Mouse (Mus musculus) heart, postnatal 10 days (tissue): ENCODE data around the gene Nol3. TPM values are rescaled to one million over a fixed set of nuclear protein-coding genes. Genes with fewer than 3 reads are reported as not detected.

Source experiments
- DNase-seq, 2 experiments: peaks; one replicate each; pipeline ENCODE4 v3.0.0; 2021
- intact Hi-C: fragments of 180-260 bp; cut with DNase I; formaldehyde crosslinking; loops from one replicate; pipeline ENCODE4 v1.15.1; 2025
- total RNA-seq, 2 experiments: library from RNA; stranded (reverse); gene quantifications; 2 replicates each; pipeline ENCODE4 v1.2.3; 2021

Nol3 gene
- total RNA-seq, 2 experiments from 2014 or later = 14.7 to 16.2 TPM

DNA sequence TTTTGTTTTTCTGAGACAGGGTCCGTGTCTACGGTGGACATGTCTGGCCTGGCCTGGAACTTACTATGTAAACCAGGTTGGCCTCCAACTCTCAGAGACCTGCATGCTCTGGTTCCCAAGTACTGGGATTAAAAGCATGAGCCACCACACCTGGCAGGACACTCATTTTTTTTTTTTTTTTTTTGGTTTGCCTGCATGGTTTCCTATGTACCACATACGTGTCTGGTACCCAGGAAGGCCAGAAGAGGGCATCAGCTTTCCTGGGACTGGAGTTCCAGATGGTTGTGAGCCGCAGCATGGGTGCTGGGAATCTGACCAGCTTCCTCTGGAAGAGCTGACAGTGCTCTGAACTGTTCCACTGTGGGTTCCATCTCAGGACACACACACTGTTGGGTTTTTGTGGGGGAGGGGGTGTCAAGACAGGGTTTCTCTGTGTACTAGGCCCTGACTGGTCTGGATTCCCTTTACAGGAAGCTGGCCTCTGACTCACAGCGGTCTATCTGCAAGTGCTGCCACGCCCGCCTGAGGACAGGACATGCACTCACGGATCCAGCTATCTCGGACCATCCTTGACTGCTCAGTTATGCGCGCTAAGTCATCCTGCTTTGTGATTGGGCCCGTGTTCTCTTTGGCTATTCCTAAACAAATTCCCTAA is 14.5 kb upstream of the Nol3 start:
- no peak for DNase-seq
- intact Hi-C loops = no loop called here

DNA sequence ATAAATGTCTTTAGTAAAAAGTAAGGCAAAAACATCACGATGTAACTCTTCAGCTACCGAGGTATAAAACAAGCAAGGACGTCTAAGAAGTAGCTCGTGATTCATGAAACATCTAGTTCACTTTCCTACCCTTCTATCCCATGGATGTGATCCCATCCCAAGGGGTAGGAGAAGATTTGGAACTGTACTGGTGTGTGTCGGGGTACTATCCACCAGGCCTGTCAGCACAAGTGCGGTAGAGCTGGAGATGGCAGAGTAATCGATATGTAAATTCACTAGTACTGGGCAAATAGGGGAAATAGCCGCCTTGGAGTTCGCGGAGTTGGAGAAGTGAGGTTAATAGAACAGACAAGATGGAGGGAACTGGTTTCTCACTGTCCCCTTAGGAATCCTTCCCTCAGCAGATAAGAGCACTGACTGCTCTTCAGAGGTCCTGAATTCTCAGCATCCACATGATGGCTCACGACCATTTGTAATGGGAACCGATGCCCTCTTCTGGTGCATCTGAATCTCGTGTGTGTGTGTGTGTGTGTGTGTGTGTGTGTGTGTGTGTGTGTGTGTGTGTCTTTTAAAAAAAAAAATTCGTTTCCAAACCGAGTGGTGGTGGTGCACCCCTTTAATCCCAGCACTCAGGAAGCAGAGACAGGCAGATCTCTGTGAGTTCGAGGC is 12.6 kb upstream of the Nol3 start:
- no peak for DNase-seq
- intact Hi-C loops = no loop called here

DNA sequence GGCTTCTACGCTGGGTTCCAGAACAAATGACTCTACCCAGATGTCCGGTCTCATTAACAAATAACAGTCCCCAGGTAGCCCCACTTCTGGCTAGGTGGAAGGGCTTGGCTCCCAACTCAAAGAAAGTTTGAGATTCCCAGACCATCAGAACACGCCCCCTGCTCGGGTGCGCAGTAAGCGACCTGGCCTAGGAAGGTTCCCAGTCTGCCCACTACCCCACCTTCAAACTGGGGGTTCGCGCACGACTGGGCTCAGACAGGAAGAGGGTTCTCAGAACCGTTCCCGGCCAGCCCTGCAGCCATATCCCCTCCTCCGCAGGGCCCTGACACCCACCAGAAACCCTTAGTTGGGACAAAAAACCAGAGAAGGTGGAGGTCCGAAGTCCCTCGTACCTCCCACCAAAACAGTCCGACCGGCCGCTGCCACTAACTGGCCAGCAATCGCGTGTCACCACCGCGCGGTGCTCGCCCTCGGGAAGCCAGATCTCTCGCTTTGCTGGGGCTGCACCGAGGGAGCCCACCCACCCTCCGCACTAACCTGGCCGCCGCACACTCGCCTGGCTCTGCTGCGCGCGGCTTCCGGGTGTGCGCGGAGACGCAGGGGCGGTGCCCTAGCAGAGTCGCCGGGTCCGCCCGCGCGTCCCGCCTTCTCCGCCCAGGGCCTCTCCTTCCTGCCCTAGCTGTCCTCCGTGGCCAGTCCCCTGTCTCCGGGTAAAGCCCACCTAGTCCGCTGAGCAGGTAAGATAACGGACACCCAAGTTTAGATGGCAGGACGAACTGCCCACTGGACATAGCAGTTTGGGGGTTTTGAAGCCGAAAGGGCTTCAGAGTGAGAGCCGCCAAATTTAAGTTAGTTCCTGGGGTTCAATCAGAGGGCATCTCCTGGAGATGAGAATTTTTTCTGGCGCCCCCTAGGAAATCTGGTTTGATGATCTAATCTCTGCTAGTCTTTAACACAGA is 11.6 kb upstream of the Nol3 start, which contains the start of the genes Tradd and Fbxl8:
Gene Tradd (minus strand): TSS at position 586 of the 959 bp plus-strand sequence.
Gene Fbxl8 (plus strand): TSS at position 625 of the 959 bp plus-strand sequence.
- peak; percentile 81 for DNase-seq
- intact Hi-C loops = no loop called here

DNA sequence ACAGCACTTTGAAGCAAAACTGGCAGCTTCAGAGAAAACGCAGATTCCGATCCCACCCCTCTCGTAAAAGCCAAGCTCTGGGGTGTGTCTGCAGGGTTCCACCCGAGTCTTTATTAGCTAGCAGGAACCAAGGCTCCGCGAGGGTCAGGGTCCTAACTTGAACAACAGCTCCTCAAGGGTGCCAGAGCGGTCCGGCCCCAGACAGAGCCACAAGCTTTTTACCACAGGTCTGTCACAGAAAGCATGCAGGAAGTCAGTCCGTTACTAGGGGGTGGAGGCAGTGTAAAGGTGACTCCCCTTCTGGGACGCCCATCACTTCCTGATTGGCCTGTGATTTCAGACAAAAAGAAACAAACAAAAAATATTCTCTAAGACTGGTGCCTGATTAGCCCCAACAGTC is 10.8 kb upstream of the Nol3 start:
- peak in 1 of 2 experiments; percentile 42 for DNase-seq
- intact Hi-C loops = no loop called here

DNA sequence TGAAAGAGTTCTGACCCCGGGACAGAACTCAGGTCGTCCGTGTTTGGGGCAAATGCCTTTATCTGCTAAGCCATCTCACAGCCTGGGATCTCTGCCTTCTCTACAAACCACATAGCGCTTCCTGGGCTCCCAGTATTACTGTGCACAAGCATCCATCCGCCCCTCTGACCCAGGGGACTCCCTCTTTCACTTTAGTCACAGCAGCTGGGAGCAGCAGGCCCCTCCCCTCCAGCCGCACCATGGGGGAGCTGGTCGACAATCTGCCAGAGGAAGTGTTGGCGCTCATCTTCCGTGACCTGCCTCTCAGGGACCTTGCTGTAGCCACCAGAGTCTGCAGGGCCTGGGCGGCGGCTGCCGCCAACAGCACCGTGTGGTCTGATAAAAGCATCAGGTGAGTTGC is 9.2 kb upstream of the Nol3 start:
- intact Hi-C loops = no loop called here
- no peak for DNase-seq

DNA sequence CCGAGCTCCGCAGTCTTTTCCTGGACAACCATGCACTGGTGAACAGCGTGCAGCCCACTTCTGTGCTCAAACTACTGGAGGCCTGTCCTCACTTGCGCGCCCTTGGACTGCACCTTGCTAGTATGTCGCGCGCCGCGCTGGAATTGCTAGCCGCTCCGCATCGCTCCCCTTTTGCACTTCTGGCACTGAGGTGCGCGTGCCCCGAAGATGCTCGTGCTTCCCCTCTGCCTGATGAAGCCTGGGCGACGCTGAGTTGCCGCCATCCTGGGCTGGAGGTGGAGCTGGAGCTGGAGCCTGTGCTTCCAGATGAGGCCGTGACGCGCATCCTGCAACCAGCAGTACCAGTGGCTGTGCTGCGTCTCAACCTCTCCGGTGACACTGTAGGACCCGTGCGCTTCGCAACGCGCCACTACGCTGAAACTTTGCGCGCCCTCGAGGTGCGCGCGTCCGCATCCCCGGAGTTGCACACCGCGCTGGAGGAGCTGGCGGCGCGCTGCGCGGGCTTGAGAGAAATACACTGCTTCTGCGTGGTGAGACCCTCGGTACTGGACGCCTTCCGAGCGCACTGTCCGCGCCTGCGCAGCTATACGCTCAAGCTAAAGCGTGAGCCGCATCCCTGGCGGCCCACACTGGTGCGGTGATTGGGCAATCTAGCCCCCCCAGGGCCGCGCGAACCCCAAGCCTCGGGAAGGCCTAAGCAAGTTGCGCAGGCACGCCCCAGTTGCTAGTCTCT is 7.4 kb upstream of the Nol3 start:
- peak in 1 of 2 experiments; percentile 48 for DNase-seq
- intact Hi-C loops = loop anchor here (2.0 kb wide), 1 partner anchor 20 kb away; the partner anchor contains the start of gene 4931428F04Rik

DNA sequence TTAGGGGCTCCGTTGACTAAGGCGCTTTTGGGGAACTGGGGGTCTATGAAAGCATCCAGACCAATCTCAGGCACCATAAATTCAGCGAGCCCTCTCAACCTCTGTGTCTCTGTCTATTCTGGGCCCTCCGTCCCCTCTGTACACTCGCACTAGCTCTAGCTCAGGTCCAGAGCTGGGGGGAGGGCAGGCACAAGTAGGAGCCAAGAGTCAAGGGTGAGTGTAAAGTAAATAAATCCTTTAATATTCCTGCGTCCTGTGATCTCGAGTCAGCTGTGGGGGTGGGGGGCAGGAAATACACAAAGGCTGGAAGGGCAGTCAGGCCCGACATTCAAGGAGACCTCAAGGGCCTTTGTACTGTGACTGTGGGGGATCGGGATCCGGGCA is 6.9 kb upstream of the Nol3 start:
- peak in 1 of 2 experiments; percentile 41 for DNase-seq
- intact Hi-C loops = loop anchor here (2.0 kb wide), 1 partner anchor 20 kb away; the partner anchor contains the start of gene 4931428F04Rik

DNA sequence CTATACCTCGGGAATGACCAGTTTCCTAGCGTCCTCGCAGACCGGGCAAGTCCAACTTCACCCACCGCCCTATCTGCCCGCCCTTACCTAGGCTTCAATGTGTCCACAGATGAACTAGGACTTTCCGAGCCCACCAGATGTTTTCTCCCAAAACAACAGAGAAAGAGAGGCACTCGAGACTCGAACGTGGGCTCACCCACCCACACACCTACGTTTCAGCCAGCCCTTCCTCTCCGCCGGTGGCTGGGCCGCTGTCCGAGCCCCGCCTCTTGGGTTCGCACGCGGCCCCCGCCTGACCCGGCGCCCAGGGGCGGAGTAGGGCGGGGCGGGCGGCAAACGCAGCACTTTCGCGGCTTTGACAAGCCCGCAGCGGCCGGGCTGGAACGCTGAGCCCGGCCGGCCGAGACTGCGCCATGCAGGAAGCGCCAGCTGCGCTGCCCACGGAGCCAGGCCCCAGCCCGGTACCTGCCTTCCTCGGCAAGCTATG is 6.4 kb upstream of the Nol3 start, which contains the start of gene Hsf4:
Gene Hsf4 (plus strand): TSS at position 341 of the 487 bp plus-strand sequence.
- DNase-seq = peak; percentile 69 to 74
- intact Hi-C loops = loop anchor here (2.0 kb wide), 1 partner anchor 19 kb away; the partner anchor contains the start of gene 4931428F04Rik

DNA sequence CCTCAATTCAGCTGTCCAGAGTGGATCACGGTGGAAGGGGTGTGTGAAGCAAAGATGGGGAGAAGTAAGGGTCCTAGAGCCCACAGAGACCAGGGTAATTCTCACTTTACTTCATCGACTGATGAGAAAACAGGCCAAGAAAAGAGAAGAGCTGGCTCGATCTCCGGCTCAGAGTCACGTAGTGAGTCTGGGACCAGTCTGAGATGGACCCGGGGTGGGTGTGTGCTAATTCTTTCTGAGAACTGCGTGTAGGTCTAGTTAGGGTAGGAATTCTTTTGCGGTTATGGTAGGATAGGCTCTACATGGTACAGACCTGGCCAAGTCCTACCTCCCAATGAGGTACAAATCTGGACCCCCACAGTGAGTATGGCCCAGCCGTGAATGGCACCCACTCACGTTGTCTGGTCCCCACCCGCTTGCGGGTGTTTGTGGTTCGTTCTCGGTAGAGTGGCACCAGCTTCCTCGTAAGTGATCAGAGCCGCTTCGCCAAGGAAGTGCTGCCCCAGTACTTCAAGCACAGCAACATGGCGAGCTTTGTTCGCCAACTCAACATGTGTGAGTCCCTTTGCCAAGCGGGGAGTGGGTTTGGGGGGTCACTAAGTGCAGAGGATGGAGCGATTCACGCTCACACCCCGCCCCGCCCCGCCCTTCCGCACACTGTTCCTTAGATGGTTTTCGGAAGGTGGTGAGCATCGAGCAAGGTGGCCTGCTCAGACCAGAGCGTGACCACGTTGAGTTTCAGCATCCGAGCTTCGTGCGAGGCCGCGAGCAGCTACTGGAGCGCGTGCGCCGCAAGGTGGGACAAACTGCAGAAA is 5.6 kb upstream of the Nol3 start:
- intact Hi-C loops = no loop called here
- no peak for DNase-seq

DNA sequence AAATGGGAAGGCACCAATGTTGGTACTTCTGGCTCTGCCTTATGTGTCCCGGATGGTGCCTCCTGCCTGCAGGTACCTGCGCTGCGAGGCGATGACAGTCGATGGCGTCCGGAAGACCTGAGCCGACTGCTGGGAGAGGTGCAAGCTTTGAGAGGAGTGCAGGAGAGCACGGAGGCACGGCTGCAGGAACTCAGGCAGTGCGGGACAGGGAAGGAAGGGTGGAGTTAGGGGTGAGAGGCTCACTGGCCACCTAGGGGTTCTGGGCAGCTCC is 5.1 kb upstream of the Nol3 start:
- intact Hi-C loops = no loop called here
- DNase-seq = no peak

DNA sequence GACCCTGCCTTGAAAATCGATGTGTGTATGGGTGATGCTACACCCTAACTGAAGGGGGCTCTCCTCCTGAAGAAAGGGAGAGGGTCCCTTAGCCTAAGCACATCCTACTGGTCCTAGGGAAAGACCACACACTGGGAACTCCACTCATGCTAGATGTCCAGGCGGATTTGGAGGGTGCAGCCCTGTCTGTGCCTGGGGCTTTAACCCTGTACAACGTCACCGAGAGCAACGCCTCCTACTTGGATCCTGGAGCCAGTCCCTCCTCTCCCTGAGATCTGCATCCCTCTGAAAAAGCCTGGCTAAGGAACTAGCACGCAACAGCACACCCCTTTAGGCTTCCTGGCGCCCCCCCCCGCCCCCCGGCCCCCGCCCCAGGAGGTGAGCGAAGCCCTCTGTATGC is 553 bp upstream of the Nol3 start:
- DNase-seq = peak in 1 of 2 experiments; percentile 13
- intact Hi-C loops = no loop called here

DNA sequence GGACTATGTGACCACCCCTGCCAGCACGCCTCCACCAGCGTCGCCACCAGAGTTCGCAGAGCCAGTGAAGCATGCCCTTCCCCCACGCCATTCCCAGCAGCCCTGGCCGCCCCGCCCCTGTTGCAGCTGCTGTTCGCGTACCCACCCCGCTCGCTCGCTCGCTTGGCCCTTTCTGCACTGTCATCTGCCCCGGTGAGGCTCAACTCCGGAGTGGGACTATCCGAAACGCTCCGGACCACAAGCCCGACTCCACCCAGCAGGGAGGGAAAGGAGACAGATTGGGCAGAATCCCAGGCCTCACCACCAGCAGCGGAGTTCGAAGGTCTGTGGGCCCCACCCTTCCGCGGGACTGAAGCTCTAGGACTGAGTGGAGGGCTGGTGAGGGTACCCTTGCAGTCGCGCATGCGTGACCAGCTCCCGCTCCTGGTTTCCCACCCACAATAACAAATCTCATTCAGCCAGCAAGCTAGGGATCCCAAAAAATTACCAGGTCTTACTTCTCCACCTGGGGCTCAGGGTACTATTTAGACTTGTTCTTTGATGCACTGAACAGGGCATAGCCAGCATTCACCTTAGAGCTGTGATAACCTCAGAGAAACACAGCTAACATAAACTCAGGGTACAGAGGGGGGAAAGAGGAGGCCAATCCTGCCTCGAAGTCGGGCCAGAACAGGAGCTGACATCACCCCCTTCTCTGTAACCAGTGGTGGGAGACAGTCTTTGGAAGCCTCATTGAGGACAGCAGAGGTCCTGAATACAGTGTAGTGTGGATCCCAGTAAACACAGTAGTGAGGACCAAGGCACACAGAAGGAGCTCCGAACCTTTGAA is 566 bp downstream of the Nol3 start:
- DNase-seq = peak; percentile 70 to 76
- intact Hi-C loops = no loop called here

DNA sequence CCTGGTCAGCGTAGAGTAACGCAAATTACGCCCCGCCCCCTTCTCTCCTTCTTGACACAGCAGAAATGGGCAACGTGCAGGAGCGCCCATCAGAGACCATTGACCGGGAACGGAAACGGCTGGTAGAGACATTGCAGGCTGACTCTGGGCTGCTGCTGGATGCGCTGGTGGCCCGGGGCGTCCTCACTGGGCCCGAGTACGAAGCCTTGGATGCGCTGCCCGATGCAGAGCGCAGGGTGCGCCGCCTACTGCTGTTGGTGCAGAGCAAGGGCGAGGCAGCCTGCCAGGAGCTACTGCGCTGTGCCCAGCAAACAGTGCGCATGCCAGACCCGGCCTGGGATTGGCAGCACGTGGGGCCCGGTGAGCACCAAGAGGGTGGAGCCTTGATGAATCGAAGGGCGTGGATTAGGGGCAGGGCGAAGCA is 3.0 kb downstream of the Nol3 start:
- DNase-seq = peak; percentile 86 to 93
- intact Hi-C loops = no loop called here

DNA sequence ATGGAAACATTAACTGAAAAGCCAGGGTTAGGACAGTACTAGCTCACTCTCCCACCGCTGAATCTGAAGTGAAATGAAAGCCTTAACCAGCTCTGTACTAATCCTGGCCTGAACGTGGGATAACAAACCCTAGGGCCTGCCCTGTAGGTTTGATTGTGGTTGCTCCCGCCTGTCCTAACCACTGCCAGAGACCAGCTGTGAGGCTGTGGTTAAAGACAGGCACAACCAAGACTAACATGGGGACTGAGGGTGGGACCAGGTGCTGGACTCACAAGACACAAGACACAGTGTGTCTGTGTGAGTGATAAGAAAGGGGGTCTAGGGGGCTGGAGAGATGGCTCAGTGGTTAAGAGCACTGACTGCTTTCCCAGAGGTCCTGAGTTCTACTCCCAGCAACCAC is 4.6 kb downstream of the Nol3 start:
- intact Hi-C loops = no loop called here
- no peak for DNase-seq

DNA sequence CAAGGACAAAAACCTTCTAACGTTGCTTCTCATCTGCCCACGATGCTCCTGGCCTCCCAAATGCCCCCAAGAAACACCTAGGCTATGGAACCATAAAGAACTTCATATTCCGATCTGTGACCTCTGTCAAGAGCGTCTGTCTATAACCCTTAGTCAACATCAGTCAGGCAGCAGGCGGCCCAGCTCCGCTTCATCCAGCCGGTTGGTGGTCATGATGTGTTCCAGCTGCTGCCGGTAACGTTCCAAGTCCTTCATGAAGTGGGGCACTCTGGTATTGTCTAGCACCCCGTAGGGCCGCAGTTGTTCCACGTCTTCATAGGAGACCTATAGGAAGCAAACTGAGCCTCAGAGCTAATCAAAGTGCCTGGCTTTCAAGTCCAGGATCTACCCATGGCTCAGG is 5.9 kb downstream of the Nol3 start:
- intact Hi-C loops = no loop called here
- DNase-seq = no peak

DNA sequence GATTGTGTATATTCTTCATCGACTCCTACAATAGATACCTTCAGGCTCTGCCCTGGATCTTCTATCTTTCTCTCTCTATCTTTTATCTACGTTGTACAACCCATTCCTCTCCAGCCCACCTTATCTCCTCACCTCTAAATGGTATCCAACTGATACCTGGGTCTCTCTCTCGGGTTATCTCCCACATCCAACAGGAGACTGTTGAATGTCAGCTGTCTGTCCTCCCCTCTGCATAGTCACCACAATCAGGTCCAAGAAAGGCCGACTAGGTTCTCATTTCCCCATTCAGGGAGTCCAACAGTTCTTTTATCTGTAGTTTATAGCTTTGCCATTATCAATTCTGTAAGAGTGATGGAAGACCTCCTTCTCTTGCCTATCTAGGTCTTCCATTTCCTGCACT is 6.3 kb downstream of the Nol3 start:
- intact Hi-C loops = no loop called here
- no peak for DNase-seq

DNA sequence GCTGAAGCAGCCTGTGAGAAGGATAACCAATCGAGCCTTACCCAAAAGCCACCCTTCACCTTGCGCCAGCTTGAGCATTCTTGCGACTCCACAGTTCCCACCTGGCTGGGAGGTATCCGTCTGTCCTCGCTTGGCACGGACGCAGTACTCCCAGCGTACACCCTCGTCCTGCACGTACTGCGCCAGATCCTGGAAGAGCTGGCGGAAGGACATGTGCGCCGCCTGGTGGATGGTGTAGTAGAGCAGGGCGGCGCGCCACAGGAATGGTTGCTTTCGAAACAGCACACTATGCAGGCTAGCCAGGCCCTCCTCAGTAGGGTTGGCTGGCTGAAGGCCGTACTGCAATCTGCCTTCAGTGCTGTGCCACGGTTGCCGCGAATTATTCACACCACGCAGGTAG is 7.1 kb downstream of the Nol3 start:
- intact Hi-C loops = loop anchor here (1.0 kb wide), 1 partner anchor 29 kb away; no protein-coding TSS in a partner anchor
- peak in 1 of 2 experiments; percentile 57 for DNase-seq

DNA sequence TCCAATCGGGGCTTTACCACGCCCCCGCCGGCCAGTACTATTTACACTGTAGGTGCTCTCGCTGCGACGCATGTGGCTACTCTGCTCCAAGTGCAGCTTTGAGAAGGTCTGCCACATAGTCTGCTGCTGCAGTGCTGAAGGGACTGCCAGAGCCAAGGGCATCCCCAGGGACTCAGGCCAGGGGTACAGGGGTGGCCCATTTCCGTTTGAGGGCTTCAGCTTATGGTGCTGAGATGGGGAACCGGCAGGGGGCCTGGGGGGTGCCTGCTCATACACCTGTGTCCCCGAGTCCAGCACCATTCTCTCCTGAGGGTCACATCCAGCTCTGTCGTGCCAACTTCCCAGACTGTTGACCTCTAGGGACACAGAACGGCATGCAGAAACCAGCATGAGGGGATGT is 9.6 kb downstream of the Nol3 start:
- DNase-seq = no peak
- intact Hi-C loops = loop anchor here (5.0 kb wide), 1 partner anchor 628 kb away; no protein-coding TSS in a partner anchor
